Mouse (Mus musculus) 416B (cell line): ENCODE results near the gene Tubg2.
"Not testable (repeated sequence)": the region's sequence is repeated elsewhere in the genome, so short reads cannot be mapped to it uniquely, and the experiment has no call there.

Source experiments
- DNase-seq: peaks from one replicate; pipeline ENCODE4 v3.0.0; 2011; ENCODE audit warnings: low read depth

The Tubg2 gene

GRCm38 (mm10) chr11:101138536-101139181, 17.0 kb upstream of the Tubg2 start:
- no peak for DNase-seq

GRCm38 (mm10) chr11:101140164-101140819, 15.4 kb upstream of the Tubg2 start:
- no peak for DNase-seq

- DNase-seq: no peak
Observed at GRCm38 (mm10) chr11:101141088-101141487, 14.6 kb upstream of the Tubg2 start.

- DNase-seq: no peak
Observed at GRCm38 (mm10) chr11:101142215-101142967, 13.3 kb upstream of the Tubg2 start.

- DNase-seq: peak; percentile 86
Observed at GRCm38 (mm10) chr11:101143338-101144225, 12.1 kb upstream of the Tubg2 start.

- DNase-seq: no peak
Observed at GRCm38 (mm10) chr11:101146377-101146776, 9.3 kb upstream of the Tubg2 start.

- no peak for DNase-seq
Observed at GRCm38 (mm10) chr11:101148751-101149150, 7.0 kb upstream of the Tubg2 start.

- no peak for DNase-seq
Observed at GRCm38 (mm10) chr11:101149178-101150105, 6.3 kb upstream of the Tubg2 start.

- no peak for DNase-seq
Observed at GRCm38 (mm10) chr11:101151063-101151462, 4.6 kb upstream of the Tubg2 start.

GRCm38 (mm10) chr11:101152825-101153224, 2.9 kb upstream of the Tubg2 start:
- DNase-seq: peak; percentile 41

GRCm38 (mm10) chr11:101154648-101155047, 1.1 kb upstream of the Tubg2 start:
- DNase-seq: no peak

GRCm38 (mm10) chr11:101155151-101155550, 556 bp upstream of the Tubg2 start:
- no peak for DNase-seq

GRCm38 (mm10) chr11:101160151-101160550, 4.4 kb downstream of the Tubg2 start:
- not testable (repeated sequence) for DNase-seq

GRCm38 (mm10) chr11:101160981-101161505, 5.3 kb downstream of the Tubg2 start:
- not testable (repeated sequence) for DNase-seq

GRCm38 (mm10) chr11:101161551-101161950, 5.8 kb downstream of the Tubg2 start:
- DNase-seq: no peak

- no peak for DNase-seq
Observed at GRCm38 (mm10) chr11:101162301-101162700, 6.6 kb downstream of the Tubg2 start.

GRCm38 (mm10) chr11:101162772-101163171, 7.1 kb downstream of the Tubg2 start:
- DNase-seq: no peak

GRCm38 (mm10) chr11:101163476-101164350, 8.0 kb downstream of the Tubg2 start:
- no peak for DNase-seq

GRCm38 (mm10) chr11:101164351-101164665, 8.6 kb downstream of the Tubg2 start:
- DNase-seq: no peak
